Mouse (Mus musculus) macrophage (primary cell): ENCODE data around the gene 2410004B18Rik. TPM values are rescaled to one million over a fixed set of nuclear protein-coding genes. Genes with fewer than 3 reads are reported as not detected.

Source experiments
- H3K27ac ChIP-seq: fragments of 350-480 bp; formaldehyde crosslinking; 2 replicates; pipeline ENCODE4 v1.9.0; 2021
- H3K36me3 ChIP-seq: fragments of 350-480 bp; formaldehyde crosslinking; 2 replicates; pipeline ENCODE4 v1.9.0; 2021; ENCODE audit errors: inconsistent target
- H3K4me3 ChIP-seq: fragments of 350-480 bp; formaldehyde crosslinking; 2 replicates; pipeline ENCODE4 v1.9.0; 2021; ENCODE audit errors: inconsistent target
- H3K79me2 ChIP-seq: fragments of 350-480 bp; formaldehyde crosslinking; 2 replicates; pipeline ENCODE4 v1.9.0; 2021; ENCODE audit errors: inconsistent target
- WGBS: methylation state at CpG from one replicate; pipeline ENCODE4 v1.1.7; 2026; ENCODE audit warnings: inconsistent platforms; ENCODE audit not compliant: missing documents; 5-methylcytosine and 5-hydroxymethylcytosine counted together
- polyA plus RNA-seq: library from polyadenylated mRNA; stranded (reverse); fragments of 250-400 nt; gene quantifications from 3 replicates; pipeline ENCODE4 v1.2.4, GENCODE M21; 2018; ENCODE audit warnings: inconsistent platforms

Gene 2410004B18Rik
- polyA plus RNA-seq, 1 experiment from 2014 or later = 19.9 TPM

DNA sequence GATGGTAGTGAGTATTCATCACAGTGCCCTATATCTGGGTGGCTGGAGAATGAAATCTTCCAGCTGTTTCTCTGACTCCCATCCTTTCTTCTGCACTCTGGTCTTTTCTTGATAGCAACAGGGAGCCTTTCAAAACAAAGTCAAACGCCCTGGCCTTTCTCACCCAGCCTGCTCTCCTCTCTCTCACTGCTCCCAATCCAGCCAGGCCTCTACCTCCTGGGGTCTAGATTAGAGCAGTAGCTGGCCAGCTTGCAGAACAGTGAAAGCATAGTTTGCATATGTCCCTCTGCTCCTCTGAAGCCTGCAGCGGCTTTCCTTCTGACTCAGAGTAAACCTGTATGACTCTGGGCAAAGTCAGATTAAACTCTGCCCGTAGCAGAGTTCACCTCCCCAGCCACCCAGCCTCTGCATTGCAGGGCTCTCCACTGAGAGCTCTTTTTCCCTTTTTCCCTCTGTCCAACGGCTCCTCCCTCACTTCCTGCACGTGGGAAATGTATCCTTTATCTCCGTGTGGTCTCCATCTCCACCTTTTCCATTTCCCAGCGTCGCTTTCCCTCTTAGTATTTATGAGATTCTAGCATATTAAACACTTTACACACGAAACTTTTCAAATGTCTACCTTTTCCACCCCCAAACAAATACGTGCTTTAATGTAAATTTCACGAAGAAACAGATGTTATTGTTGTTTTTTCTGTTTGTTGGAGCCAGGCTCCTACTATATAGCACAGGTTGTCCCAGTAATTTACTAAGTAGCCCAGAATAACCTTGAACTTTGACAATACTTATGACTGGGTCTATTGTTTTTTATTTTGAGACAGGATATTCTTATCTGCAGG is 15.6 kb upstream of the 2410004B18Rik start, which contains the start of gene Bcl10:
Bcl10 (plus strand) TSS at position 786 of the 836 bp plus-strand sequence.
- H3K27ac ChIP-seq = peak within 1 kb of the TSS; percentile 68
- peaks cover 28% of the 10 kb centered on the region for H3K79me2 ChIP-seq
- H3K4me3 ChIP-seq = peak within 1 kb of the TSS; percentile 25; the same call in 1 of the 2 replicates
- no peaks in the 10 kb centered on the region for H3K36me3 ChIP-seq
- WGBS = 82% methylated on average over 11 of the region's 11 CpGs

DNA sequence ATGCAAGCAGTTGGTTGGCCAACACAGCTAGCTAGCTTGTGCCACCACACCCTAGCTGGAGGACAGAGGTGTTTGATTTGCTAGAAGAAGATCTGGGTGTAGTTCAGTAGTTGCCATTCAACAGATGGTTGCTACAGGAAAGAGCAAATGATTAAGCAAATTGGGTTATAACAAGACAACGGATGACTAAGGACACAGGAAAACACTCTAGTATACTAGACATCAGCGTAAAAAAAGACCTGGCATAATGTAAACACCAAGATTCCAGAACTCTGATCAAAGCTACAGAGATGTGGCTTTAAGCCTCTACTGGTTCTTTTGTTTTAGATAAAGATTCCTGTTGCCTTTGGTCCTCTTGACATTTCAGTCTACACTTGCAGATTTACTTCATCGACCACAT is 14.8 kb upstream of the 2410004B18Rik start:
- H3K4me3 ChIP-seq = no peak overlapping the region
- 77% methylated on average over 3 of the region's 3 CpGs for WGBS
- H3K36me3 ChIP-seq = no peaks in the 10 kb centered on the region
- H3K27ac ChIP-seq = no peak overlapping the region
- H3K79me2 ChIP-seq = peaks cover 36% of the 10 kb centered on the region

DNA sequence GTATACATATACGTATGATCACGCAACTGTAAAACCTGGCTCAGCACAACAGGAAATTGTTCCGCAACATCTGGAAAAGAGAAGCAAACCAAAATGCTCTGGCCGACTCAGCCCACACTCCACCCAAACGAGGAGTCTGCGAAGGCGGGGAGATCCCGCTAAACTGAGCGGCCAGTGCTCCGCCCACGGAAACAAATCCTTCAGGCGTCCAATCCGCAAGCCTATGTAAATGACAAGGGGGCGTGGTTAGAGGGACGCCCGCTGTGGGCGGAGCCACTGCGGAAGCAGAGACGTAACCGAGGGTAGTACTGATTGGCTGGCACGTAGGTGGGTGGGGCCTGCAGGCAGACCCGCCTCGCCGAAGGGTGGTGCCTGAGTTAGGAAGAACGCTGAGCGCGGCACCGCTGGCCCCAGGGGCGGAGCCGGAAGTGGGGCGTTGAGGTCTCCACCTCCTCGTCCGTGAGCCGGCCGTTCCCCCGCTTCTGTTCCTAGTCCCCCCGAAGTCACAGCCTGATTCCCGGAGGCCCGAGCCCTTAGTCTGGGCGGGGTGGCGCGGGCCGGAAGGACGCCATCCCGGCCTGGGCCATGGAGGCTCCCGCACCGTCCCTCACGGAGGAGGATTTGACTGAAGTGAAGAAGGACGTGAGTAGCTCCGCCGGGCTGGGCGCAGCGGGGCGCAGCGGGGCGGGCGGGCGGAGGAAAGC is 13.8 kb upstream of the 2410004B18Rik start:
- Histone ChIP-seq H3K4me3 (peak overlapping the region; percentile 67), H3K36me3 (no peaks in the 10 kb centered on the region), H3K27ac (peak overlapping the region; percentile 81), H3K79me2 (peaks cover 46% of the 10 kb centered on the region)
- under 1% methylated on average over 58 of the region's 58 CpGs for WGBS

DNA sequence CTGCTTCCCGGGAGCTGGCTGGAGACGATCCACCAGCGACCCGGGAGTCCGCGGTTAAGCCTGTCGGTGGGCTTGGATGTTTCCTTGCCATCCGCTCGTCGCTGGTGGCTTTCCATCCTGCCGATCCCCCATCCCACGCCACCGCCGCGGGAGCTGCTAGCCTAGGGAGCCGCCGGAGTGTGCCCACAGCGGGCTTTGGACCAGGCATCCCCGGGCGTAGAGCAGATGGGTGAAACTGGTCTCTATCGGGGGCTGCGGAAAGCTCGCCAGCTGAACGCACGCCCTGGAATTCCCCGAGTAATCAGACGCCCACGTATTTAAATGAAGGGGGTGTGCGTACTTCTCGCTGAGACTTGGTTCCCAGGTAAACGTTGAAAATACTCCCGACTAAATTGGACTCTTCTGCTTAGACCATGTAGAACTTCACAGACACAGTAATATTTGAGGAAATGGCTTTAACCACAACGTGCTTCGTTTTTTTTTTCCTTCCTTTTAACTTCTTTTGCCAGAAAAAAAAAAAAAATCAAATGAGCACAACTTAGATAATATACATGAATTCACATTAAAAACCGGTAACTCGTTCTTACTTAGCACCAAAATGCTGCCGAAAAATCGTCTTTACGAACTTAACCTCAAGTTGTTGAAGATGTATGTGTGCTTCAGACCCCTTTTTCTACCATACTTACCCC is 13.0 kb upstream of the 2410004B18Rik start:
- Histone ChIP-seq H3K4me3 (peak overlapping the region; percentile 67), H3K36me3 (no peaks in the 10 kb centered on the region), H3K27ac (peak overlapping the region; percentile 81), H3K79me2 (peaks cover 54% of the 10 kb centered on the region)
- under 1% methylated on average over 39 of the region's 39 CpGs for WGBS

DNA sequence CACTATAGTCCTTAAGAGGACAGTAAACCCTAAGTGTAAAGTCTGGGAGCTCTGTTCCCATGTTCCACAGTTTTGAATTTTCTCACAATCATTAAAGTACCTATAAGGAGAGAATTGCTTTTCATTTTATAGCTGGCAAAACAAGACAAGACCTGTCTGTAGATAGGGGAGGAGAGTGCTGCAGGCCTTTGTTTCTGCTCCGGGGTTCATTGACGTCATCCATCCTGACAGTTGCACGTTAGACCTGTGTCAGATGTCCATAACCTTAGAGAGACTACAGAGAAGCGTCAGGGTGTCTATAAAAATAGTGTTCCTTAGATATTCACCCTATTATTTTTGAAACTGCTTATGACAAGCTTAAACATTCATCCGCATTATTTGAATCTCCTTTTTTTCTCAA is 12.3 kb upstream of the 2410004B18Rik start:
- Histone ChIP-seq H3K36me3 (peaks cover 3% of the 10 kb centered on the region), H3K4me3 (peak overlapping the region; percentile 67), H3K79me2 (peaks cover 61% of the 10 kb centered on the region), H3K27ac (peak overlapping the region; percentile 81)
- 50% methylated on average over 5 of the region's 5 CpGs for WGBS

DNA sequence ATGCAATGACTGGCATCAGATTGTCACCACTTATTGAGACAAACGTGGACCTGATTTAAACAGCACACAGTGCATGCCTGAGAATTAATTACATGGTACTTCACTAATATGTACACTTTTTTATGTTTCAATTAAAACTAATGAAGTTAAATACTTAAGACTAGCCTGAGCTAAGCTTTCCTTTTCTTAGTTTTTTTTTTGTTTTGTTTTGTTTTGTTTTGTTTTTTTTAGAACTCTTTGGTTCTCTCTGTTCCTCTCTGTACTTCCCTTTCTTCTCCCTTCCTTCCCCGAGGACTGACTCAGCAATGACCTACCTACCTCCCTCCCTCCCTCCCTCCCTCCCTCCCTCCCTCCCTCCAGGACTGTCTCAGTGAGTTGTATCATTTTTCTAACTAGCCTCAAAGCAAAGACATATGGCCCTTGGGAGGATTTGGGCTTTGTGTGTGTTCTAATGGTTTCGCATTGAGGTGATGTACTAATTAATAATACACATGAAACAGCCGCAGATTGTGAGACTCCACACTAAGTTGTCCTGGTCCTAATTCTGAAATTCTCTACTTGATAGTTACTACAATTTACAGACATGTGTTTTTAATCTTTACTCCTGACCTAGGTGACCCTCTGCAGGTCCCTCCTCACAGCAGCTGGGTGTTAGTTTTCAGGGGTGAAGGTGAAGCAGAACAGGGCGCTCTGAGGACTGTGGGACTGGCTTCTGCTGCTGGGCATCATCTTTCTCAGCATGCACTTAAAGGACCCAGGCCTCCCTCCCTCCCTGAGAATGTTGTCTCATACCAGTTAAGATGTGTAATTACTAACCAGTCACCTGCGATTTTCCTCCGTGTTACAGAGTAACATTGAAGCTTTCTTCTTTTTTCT is 8.1 kb upstream of the 2410004B18Rik start:
- peaks cover 92% of the 10 kb centered on the region for H3K79me2 ChIP-seq
- H3K36me3 ChIP-seq = peaks cover 34% of the 10 kb centered on the region
- peak overlapping the region; percentile 57 for H3K27ac ChIP-seq
- no peak overlapping the region for H3K4me3 ChIP-seq
- WGBS = 76% methylated on average over 6 of the region's 7 CpGs

DNA sequence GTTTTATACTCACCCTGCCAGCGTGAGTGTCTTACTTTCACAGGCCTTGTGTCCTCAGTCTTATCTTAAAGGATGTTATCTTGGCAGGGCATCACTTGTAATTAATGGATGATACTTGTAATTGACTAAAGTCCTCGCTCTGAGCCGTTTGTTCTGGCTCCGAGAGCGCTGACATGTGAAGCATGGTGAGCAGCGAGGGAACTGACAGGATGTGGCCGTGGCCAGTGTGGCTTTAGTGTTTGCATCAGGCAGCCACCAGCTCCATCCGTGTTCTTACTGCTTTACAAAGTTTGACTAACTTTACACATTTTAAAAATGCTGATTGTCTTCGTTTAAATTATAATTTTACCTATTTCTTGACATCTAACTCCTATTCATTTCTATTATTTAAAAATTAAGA is 4.0 kb upstream of the 2410004B18Rik start:
- peaks cover 57% of the 10 kb centered on the region for H3K79me2 ChIP-seq
- 16% methylated on average over 9 of the region's 9 CpGs for WGBS
- H3K4me3 ChIP-seq = no peak overlapping the region
- peaks cover 34% of the 10 kb centered on the region for H3K36me3 ChIP-seq
- H3K27ac ChIP-seq = no peak overlapping the region

DNA sequence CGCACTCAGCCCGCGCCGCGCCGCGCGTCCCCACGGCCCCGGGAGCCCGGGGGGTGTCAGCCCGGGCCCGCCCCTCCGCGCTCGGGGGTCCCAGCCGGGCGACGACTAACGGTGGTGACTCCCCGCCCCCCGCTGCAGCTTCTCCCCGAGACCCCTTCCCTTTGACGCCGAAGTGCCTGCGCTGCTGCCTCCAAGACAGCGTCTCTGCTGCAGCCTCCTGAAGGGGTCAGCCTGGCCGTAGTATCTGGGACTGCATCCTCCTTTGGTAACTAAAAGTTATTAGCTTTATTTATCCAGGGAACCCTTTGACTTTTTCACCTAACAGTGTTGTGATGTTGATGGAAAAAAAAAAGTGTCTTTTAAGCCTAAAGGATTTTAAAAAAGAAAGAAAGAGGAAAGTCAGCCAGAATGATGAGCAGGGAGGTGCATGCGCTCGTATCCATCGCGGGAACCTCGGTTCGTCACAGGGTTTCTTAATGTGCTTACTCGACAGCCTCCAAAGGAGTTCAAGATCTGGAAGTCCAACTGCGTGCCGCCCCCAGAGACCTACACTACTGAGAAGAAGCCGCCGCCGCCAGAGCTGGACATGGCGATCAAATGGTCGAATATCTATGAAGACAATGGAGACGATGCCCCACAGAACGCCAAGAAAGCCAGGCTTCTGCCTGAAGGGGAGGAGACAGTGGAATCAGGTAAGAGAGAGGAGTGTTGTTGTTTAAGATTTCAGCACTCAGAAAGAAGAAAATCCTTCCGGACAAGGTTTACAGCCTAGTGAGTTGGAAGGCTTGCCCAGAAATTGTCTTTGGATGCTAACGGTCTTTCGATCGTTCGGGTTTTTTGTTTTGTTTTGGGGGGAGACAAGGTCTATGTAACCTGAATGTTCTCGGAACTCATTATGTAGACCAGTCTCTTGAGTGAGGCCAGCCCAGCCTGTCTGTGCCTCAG is 863 bp downstream of the 2410004B18Rik start:
- Histone ChIP-seq H3K36me3 (peaks cover 22% of the 10 kb centered on the region), H3K79me2 (peaks cover 55% of the 10 kb centered on the region), H3K27ac (no peak overlapping the region), H3K4me3 (peak overlapping the region; percentile 59)
- WGBS = 30% methylated on average over 42 of the region's 50 CpGs

DNA sequence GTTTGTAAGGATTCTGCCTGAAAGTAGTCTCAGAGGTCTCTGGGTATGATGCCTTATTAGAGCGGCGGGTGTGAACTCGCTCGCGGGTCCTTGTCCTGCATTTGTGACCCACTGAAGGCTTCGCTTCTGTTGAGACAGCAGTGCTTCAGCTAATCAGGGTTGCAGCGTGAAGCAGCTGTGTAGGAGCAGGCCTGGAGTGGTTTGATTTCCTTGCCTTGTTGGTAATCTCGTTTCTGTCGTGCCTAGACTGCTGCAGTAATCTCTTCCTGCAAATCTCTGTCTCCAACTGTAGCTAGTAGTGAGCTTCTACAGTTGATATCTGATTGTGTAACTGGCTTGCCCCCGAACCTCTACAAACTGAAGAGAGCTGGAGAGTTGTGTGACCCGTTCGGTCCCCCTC is 1.6 kb downstream of the 2410004B18Rik start:
- 72% methylated on average over 12 of the region's 12 CpGs for WGBS
- peaks cover 52% of the 10 kb centered on the region for H3K79me2 ChIP-seq
- H3K36me3 ChIP-seq = peaks cover 24% of the 10 kb centered on the region
- peak overlapping the region; percentile 59; the same call in 1 of the 2 replicates for H3K4me3 ChIP-seq
- no peak overlapping the region for H3K27ac ChIP-seq

DNA sequence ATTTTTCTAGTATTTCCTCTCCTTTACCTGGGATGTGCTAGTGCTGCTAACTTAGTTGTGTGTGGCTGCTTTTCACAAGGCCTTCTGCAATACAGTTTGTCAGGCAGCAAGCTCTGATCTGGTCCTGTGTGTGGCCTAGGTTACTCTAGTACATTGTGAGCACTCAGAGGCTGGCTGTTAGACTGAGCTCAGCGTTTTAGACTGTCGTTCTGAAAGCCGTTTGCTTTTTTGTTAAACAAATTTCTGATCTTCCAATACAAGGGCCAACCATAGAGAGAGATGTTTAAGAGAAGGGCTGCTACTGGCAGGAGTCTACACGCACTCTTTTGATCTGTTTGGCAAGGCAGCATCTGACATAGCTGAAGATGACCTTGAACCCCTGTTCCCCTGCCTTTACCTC is 2.2 kb downstream of the 2410004B18Rik start:
- 91% methylated on average over 4 of the region's 4 CpGs for WGBS
- Histone ChIP-seq H3K79me2 (peaks cover 52% of the 10 kb centered on the region), H3K36me3 (peaks cover 30% of the 10 kb centered on the region), H3K4me3 (no peak overlapping the region), H3K27ac (no peak overlapping the region)

DNA sequence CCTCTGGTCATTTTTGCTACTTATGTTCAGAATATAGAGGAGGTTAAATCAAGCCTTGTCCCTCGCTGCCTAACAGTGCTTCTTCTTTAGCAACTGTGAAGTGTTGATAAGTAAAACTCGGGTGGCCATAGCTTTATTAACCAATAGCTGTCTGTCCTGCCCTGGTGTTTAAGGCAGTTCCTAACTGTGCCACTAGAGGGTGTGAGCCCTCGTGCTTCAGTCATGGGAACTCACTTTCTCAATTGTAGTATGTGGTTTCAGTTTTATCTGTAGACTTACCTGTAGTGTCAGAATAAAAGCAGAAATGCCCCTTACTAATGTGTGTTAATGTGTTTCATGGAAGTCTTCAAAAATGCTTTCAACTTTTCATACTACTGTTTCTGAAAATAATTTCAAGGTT is 4.2 kb downstream of the 2410004B18Rik start:
- H3K27ac ChIP-seq = no peak overlapping the region
- WGBS = 4% methylated on average over 3 of the region's 3 CpGs
- H3K79me2 ChIP-seq = peaks cover 52% of the 10 kb centered on the region
- peaks cover 31% of the 10 kb centered on the region for H3K36me3 ChIP-seq
- H3K4me3 ChIP-seq = no peak overlapping the region

DNA sequence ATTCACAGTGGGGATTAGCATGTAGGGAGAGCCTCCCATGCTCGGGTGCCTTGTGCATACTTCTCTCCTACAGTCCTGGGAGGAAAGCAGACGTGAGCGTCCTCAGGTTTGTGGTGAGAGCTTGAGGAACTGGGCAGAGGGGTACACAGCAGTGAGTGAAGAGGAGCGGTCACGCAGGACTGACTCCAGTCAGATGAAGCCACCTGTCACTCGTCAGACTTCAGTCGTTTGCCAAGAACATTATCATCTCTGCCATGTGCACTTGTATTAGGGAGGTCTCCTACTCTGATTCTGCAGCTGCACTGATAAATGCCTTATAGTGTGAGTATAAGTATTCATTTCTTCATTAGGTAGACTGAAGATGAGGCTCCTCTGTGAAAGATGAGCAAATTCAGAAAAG is 6.5 kb downstream of the 2410004B18Rik start:
- Histone ChIP-seq H3K27ac (no peak overlapping the region), H3K79me2 (peaks cover 42% of the 10 kb centered on the region), H3K4me3 (no peak overlapping the region), H3K36me3 (peaks cover 31% of the 10 kb centered on the region)
- 96% methylated on average over 6 of the region's 7 CpGs for WGBS

DNA sequence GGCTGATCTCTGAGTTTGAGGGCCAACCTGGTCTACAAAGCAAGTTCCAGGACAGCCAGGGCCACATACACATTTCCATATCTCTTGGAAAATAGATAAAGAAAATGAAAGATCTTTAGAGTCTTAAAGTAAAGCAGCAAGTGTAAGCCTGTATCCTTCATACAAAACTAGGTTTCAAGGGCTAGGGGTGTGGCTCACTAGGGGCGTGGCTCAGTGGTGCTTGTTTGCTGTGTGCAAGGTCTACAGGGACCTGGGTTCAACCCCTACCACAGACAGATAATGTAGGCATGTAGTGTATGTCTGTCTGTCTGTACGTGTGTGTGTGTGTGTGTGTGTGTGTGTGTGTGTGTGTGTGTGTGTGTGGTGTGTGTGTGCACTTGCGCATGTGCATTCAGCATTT is 8.1 kb downstream of the 2410004B18Rik start:
- no peak overlapping the region for H3K27ac ChIP-seq
- H3K36me3 ChIP-seq = peaks cover 31% of the 10 kb centered on the region
- 85% methylated on average over 2 of the region's 3 CpGs for whole genome bisulfite sequencing
- peaks cover 26% of the 10 kb centered on the region for H3K79me2 ChIP-seq
- no peak overlapping the region for H3K4me3 ChIP-seq
